Comparison of ENCODE assay signal across 34 mouse cellular contexts in the genomic region with DNA sequence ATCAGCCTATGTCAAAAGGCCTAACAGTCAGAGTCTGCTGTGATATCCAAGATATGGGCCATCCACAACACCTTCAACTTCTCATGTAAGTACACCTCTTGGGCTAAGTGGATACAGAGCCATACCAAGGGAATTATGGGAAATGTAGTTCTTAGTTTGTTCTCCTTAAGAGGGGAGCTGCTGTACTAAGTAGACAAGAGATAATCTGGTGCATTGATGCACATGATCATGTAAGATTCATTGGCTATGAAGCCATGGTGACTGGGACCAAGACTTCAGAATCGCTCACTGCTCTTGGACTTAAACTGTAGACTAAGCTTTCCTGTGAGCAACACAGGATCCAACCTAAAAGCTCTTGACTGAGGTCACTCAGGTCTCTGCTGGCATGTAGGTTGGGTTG.
"Had no signal": no experiment of that assay in that cellular context is flagged by ENCODE, and none has a peak within 500 bp of the region (broad histone marks: within the 10 kb centered on the region; RNA-seq: fewer than 3 reads in every experiment).

No protein-coding gene starts in this region.

- H3K27ac ChIP-seq: heart, embryonic 10.5 days; heart, embryonic 13.5 days; heart, embryonic 15.5 days; hindbrain, embryonic 10.5 days; hindbrain, embryonic 12.5 days; hindbrain, embryonic 13.5 days; hindbrain, embryonic 14.5 days; hindbrain, embryonic 15.5 days; hindbrain, postnatal 0 days; intestine, embryonic 15.5 days; kidney, embryonic 15.5 days; kidney, postnatal 0 days; layer of hippocampus, adult 2 months; left cerebral cortex, adult 2 months had no signal

- H3K4me3 ChIP-seq: heart, embryonic 10.5 days; heart, embryonic 12.5 days; heart, embryonic 13.5 days; heart, embryonic 15.5 days; hindbrain, embryonic 10.5 days; hindbrain, embryonic 12.5 days; hindbrain, embryonic 13.5 days; hindbrain, embryonic 15.5 days; intestine, embryonic 15.5 days; kidney, embryonic 15.5 days; layer of hippocampus, adult 2 months; left cerebral cortex, adult 2 months had no signal

- H3K4me2 ChIP-seq: heart, embryonic 11.5 days; heart, embryonic 12.5 days; heart, embryonic 13.5 days; heart, embryonic 15.5 days; hindbrain, embryonic 12.5 days; hindbrain, embryonic 13.5 days; hindbrain, embryonic 14.5 days; hindbrain, embryonic 15.5 days; intestine, embryonic 15.5 days; kidney, embryonic 15.5 days had no signal

- H3K9ac ChIP-seq: heart, embryonic 12.5 days; heart, embryonic 13.5 days; heart, embryonic 15.5 days; hindbrain, embryonic 12.5 days; hindbrain, embryonic 13.5 days; hindbrain, embryonic 14.5 days; hindbrain, embryonic 15.5 days; intestine, embryonic 15.5 days; kidney, embryonic 15.5 days had no signal

- H3K27me3 ChIP-seq: heart, embryonic 12.5 days; heart, embryonic 13.5 days; heart, embryonic 15.5 days; hindbrain, embryonic 12.5 days; hindbrain, embryonic 13.5 days; hindbrain, embryonic 15.5 days; intestine, embryonic 15.5 days; kidney, embryonic 15.5 days had no signal

- DNase-seq: heart, postnatal 10 days; heart, postnatal 36 days; heart, postnatal 4 days; kidney, adult 11 months; kidney, adult 18-20 months; kidney, adult 8-10 months; kidney, adult 9 months; kidney, postnatal 10 days; kidney, postnatal 14 days; kidney, postnatal 25 days; kidney, postnatal 36 days; kidney, postnatal 4 days; layer of hippocampus, adult 9-11 months; layer of hippocampus, postnatal 36 days had no signal

- ATAC-seq: hindbrain, embryonic 16.5 days; hindbrain, postnatal 0 days; inflammation-experienced regulatory T-cells, adult 6 months; intestine, embryonic 15.5 days; intestine, embryonic 16.5 days; intestine, postnatal 0 days had no signal

- H3K4me1 ChIP-seq: heart, embryonic 10.5 days; heart, embryonic 12.5 days; heart, embryonic 13.5 days; heart, embryonic 15.5 days; hindbrain, embryonic 10.5 days; hindbrain, embryonic 12.5 days; hindbrain, embryonic 13.5 days; hindbrain, embryonic 15.5 days; intestine, embryonic 15.5 days; kidney, embryonic 15.5 days had no signal

- H3K9me3 ChIP-seq: heart, embryonic 10.5 days; hindbrain, embryonic 10.5 days; hindbrain, embryonic 12.5 days; hindbrain, embryonic 15.5 days; intestine, embryonic 15.5 days had no signal

- H3K36me3 ChIP-seq: heart, embryonic 10.5 days; heart, embryonic 12.5 days; heart, embryonic 13.5 days; heart, embryonic 15.5 days; hindbrain, embryonic 10.5 days; hindbrain, embryonic 12.5 days; hindbrain, embryonic 13.5 days; hindbrain, embryonic 15.5 days; intestine, embryonic 15.5 days; kidney, embryonic 15.5 days had no signal
